Mouse (Mus musculus) lung, adult 18-20 months (tissue): Measurements from ENCODE around the gene Psma7.

Source experiments
- DNase-seq, 2 experiments: peaks; one replicate each; pipeline ENCODE4 v3.0.0; 2022; ENCODE audit warnings: mixed read lengths in 2 of 2

Psma7 gene

DNA sequence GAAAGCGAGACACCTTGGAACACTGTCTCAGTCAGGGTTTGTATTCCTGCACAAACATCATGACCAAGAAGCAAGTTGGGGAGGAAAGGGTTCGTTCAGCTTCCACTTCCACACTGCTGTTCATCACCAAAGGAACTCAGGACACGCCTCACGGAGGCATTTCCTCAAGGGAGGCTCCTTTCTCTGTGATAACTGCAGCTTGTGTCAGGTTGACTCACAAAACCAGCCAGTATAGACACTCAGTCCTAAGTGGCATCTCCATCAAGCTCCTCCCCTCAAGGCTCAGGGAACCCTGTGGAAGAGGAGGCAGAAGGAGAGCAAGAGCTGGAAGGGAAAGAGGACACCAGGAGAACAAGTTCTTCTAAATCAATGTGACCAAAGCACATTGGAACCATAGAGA, 43.8 kb downstream of the Psma7 start:
- DNase-seq = no peak

DNA sequence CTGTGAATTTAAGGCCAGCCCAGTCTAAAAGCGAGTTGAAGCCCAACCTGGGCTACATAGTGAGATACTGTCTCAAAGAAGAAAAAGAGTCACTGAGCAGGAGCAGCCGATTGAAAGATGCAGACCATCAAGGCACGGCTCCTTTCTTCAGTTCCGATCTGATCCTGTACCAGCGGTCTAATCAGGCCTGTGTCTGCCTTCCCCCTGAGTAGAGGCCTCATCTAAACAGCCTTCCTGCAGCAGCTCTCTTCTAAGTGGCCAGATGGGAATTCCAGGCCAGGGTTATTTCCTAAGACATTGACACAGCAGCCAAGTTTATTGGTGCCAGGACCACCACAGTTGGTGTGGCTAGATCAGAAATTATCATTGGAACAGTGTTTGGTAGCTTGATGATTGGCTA, 49.2 kb downstream of the Psma7 start:
- DNase-seq = no peak

- DNase-seq = no peak
These were observed 53.1 kb downstream of the Psma7 start for GRCm38 (mm10) chr2:179989098-179989497.

GRCm38 (mm10) chr2:179986437-179987022, 55.7 kb downstream of the Psma7 start:
- DNase-seq = no peak
